Mouse (Mus musculus): Measurements from ENCODE around the gene Gm16503.
"Not testable (repeated sequence)": the region's sequence is repeated elsewhere in the genome, so short reads cannot be mapped to it uniquely, and the experiment has no call there.

The Gm16503 gene

GRCm38 (mm10) chr4:147539918-147540317 lies at the start of gene Gm16503:
Gene Gm16503 (plus strand): TSS chr4:147540218.
- not testable (repeated sequence) for DNase-seq (ENCODE audit: low spot score in 2 of 2)

DNA sequence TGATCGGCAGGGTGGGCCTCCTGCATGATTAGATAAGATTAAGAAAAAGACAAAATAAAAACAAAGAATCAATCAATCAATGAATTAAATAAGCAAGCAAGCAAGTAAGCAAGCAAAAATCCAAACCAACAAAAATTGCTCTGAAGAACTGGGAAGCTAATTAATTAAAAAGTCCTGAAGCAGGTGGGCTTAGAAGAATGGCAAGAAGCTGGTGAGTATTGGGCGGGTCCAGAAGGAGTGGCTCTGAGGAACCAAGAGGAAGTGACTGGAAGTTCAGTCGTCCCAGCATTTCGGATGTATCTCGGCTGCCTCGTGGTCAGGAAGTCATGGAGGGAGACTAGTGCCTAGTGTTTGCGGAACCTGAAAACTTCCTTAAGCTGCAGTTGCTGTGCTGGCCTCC lies 47.9 kb upstream of the Gm16503 start, which contains the start of gene Zfp982:
Gene Zfp982, plus strand, starts transcription at position 301 of the 400 bp plus-strand sequence.
- DNase-seq (ENCODE audit: low spot score in 2 of 2), result not testable (repeated sequence)

GRCm38 (mm10) chr4:147498772-147499613 lies 41.0 kb upstream of the Gm16503 start:
- DNase-seq (ENCODE audit: low spot score in 2 of 2), result not testable (repeated sequence)

DNA sequence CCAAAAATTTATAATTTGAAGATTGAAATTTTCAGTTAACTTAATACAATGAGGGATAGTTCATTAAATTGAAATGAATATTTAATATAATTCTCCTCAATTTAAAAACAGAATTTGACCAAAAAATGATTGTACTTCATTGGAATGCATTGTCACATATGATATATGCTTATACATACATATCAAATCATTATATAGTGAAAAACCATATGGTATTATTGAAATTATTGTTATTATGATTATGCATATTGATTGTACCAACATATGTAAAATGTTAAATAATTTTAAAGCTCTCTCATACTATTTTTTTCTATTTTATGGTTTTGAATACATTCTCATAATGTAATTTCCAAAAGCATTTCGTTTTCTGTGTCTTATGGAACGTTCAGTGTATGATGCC lies 30.8 kb upstream of the Gm16503 start:
- DNase-seq (ENCODE audit: low spot score in 2 of 2), result no peak

DNA sequence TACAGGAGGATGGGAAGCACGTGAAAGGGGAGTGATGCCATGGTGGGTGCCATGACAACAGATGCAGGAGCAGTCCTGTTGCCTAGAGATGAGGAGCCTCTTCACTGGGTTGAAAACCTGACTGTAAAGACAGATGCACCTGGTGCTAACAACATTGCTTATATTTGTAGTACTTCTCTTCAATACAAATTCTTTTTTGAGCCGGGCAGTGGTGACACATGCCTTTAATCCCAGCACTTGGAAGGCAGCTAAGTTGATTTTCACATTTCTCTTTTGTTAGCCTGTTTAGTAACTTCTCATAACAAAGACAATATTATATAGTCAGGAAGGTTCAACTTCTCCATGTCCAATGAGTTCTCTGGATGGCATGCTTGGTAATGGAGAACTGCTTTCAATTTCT lies 21.0 kb upstream of the Gm16503 start:
- no peak for DNase-seq (ENCODE audit: low spot score in 2 of 2)

DNA sequence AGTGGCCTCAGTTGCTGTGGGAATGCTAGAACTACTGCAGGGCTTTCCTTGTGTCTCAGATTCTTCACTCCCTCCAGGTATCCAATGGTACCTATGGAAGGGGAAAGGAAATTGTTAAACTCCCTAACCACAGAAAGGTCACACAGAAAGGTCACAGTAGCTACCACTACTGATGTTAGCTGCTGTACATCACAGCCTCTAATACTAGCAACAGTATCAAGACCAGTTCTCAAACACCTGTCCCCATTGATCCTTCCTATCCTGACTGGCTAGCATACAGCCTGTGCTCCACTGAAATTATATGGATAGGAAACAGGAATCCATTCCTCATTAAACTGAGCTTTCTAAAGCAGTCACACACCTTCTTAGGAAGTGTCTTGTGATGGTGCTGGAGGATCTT lies 19.9 kb upstream of the Gm16503 start:
- no peak for DNase-seq (ENCODE audit: low spot score in 2 of 2)

- DNase-seq (ENCODE audit: low spot score in 2 of 2), result no peak
Measured at GRCm38 (mm10) chr4:147525125-147525524, 14.9 kb upstream of the Gm16503 start.

DNA sequence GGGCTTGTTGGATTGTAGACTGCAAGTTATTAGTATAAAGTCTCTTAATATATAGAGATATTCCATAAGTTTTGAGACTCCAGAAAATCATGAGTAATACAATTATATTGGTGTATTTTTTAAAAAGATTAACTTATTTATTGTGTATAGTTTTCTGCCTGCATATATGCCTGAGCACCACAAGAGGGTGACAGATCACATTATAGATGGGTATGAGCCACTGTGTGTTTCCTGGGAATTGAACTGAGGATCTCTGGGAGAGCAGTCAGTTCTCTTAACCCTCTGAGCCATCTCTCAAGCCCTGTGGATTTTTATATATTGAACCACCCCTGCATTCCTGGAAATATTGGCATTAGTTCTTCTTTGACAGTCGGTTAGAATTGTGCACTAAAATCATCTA lies 9.7 kb upstream of the Gm16503 start:
- no peak for DNase-seq (ENCODE audit: low spot score in 2 of 2)

- DNase-seq (ENCODE audit: low spot score in 2 of 2), result not testable (repeated sequence)
Measured at GRCm38 (mm10) chr4:147535916-147536315, 4.1 kb upstream of the Gm16503 start.

DNA sequence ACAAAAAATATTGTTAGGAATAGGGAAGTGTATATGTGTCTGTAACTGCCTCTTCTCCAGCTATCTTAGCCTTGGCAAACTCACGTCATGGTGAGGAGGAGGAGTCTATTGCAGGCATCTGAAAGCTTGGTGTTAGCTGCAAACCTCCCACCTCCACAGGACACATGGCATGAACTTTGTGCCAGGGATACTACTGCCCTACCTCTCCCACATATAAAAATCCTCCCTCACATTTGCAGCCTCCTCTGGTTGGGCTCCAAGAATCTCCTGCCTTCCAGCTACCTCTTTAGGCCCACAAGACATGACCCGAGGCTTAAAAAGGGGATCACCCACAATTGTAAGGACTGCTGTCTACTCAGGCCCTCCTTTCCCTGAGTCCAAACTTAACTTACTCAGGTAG lies 2.3 kb upstream of the Gm16503 start:
- no peak for DNase-seq (ENCODE audit: low spot score in 2 of 2)

DNA sequence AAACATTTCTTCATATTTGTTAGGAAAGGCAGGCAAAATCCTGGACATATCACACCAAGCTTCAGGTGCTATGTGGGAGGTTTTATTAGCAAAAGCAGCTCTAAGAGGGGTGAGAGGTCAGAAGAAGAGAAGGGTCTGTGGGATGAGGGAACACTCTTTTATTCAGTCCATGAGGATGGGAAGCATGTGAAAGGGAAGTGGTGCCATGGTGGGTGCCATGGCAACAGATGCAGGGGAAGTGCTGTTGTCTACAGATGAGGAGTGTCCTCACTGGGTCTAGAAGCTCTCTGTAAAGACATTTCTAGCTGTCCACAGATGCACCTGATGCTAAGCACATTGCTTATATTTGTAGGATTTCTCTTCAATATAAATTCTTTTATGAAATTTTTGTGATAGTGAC lies 1.1 kb downstream of the Gm16503 start:
- DNase-seq (ENCODE audit: low spot score in 2 of 2), result no peak

DNA sequence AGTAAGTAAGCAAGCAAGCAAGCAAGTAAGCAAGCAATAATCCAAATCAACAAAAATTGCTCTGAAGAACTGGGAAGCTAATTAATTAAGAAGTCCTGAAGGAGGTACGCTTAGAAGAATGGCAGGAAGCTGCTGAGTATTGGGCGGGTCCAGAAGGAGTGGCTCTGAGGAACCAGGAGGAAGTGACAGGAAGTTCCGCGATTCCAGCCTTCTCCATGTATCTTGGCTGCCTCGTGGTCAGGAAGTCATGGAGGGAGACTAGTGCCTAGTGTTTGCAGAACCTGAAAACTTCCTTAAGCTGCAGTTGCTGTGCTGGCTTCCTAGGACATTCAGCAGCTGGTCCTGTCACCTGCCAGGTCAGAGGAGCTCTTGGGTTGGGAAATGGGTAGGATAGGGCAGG lies 13.1 kb downstream of the Gm16503 start, which contains the start of gene Zfp985:
Gene Zfp985, plus strand, starts transcription at position 207 of the 400 bp plus-strand sequence.
- DNase-seq (ENCODE audit: low spot score in 2 of 2), result not testable (repeated sequence)

GRCm38 (mm10) chr4:147554361-147554760 lies 14.3 kb downstream of the Gm16503 start:
- not testable (repeated sequence) for DNase-seq (ENCODE audit: low spot score in 2 of 2)

- DNase-seq (ENCODE audit: low spot score in 2 of 2), result not testable (repeated sequence)
Measured at GRCm38 (mm10) chr4:147556921-147557320, 16.9 kb downstream of the Gm16503 start.

- DNase-seq (ENCODE audit: low spot score in 2 of 2), result not testable (repeated sequence)
Measured at GRCm38 (mm10) chr4:147558011-147558410, 18.0 kb downstream of the Gm16503 start.

DNA sequence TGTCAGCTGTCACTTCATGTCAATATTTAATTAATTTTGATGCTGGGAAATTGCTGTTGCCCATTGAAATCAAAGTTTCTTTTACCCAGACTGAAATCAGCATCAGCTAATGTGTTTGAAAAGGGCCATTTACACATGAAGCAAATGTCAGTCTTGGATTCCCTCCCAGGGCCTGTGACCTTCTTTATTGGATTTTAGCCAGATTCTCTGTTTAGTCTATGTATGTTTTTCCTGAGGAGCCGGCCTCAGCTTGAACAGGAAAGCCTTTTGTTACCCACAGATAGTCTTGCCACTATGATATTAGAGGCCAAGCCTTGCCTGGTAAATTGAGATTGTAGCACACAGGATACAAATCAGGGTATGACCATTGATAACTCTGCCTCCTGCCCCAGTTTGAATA lies 19.1 kb downstream of the Gm16503 start:
- not testable (repeated sequence) for DNase-seq (ENCODE audit: low spot score in 2 of 2)

GRCm38 (mm10) chr4:147565426-147566220 lies 25.6 kb downstream of the Gm16503 start:
- DNase-seq (ENCODE audit: low spot score in 2 of 2), result no peak

DNA sequence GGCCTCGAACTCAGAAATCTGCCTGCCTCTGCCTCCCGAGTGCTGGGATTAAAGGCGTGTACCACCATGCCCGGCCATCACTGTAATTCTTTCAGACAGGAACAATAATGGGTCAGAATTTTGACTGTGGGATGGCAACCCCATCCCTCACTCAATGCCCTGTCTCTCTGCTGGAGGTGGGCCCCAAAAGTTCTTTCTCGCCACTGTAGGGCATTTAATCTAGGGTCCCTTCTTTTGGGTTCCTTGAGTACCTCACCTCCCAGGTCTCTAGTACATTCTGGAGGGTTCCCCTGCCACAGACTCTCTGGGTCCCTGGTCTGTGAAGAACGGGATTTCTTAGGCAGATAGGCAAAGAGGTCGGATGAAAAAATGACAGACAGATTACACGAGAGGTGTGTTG lies 31.1 kb downstream of the Gm16503 start:
- not testable (repeated sequence) for DNase-seq (ENCODE audit: low spot score in 2 of 2)

GRCm38 (mm10) chr4:147579371-147579770 lies 39.4 kb downstream of the Gm16503 start:
- DNase-seq (ENCODE audit: low spot score in 2 of 2), result not testable (repeated sequence)

GRCm38 (mm10) chr4:147586511-147587473 lies 46.8 kb downstream of the Gm16503 start:
- DNase-seq (ENCODE audit: low spot score in 2 of 2), result no peak
